ENCODE assay signal across 8 mouse cellular contexts in the genomic region with DNA sequence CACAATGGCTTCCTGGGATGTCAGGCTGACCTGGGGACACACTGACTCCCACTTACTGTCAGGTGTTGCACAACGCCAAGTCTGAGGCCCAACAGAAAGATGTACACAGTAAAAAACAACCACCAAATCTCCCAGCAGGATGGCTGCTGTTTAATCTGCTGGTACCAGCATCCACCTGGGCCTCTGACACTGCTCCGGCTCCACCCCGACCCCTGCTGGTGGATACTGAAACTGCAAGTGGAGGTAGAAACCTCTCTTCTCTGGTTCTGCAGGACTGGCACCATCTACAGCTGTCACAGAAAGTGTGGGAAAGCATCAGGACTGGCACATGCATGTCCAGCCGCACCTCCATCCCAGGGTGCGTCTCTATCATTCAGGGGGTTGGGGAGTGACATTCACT. TPM values are rescaled to one million over a fixed set of nuclear protein-coding genes. Genes with fewer than 3 reads are reported as not detected.
DNase-seq lines count a peak whose midpoint lies in the region; ATAC-seq lines count a peak whose summit lies in the region.

No protein-coding gene starts in this region.

- no peaks in the 10 kb centered on the region for H3K27me3 ChIP-seq in kidney, embryonic 15.5 days
- no peaks in the 10 kb centered on the region for H3K27me3 ChIP-seq in intestine, embryonic 15.5 days (replicated peaks)
- no peaks in the 10 kb centered on the region for H3K27me3 ChIP-seq in limb, embryonic 10.5 days (ENCODE audit: low read depth, poor library complexity, severe bottlenecking)

- H3K36me3 ChIP-seq in kidney, embryonic 15.5 days = peaks cover 15% of the 10 kb centered on the region
- H3K36me3 ChIP-seq in intestine, embryonic 15.5 days = no peaks in the 10 kb centered on the region
- no peaks in the 10 kb centered on the region; the same call in 1 of the 2 replicates for H3K36me3 ChIP-seq in limb, embryonic 10.5 days

- H3K4me2 ChIP-seq in kidney, embryonic 15.5 days = no peak overlapping the region
- H3K4me2 ChIP-seq in intestine, embryonic 15.5 days (replicated peaks) = no peak overlapping the region

- H3K27ac ChIP-seq in kidney, embryonic 15.5 days = no peak overlapping the region
- H3K27ac ChIP-seq in intestine, embryonic 15.5 days = no peak overlapping the region
- H3K27ac ChIP-seq in limb, embryonic 10.5 days = no peak overlapping the region

- no peak for ATAC-seq in kidney, embryonic 15.5 days (replicated peaks; ENCODE audit: low FRiP score)
- peak; percentile 45; the same call in 1 of the 2 replicates for ATAC-seq in intestine, embryonic 15.5 days

- H3K9ac ChIP-seq in kidney, embryonic 15.5 days = no peak overlapping the region
- H3K9ac ChIP-seq in intestine, embryonic 15.5 days = no peak overlapping the region

- 8% methylated on average over 5 of the region's 5 CpGs for whole genome bisulfite sequencing in kidney, embryonic 15.5 days
- 17% methylated on average over 5 of the region's 5 CpGs for WGBS in intestine, embryonic 15.5 days
- 17% methylated on average over 5 of the region's 5 CpGs for WGBS in limb, embryonic 10.5 days

- H3K4me3 ChIP-seq in kidney, embryonic 15.5 days (replicated peaks) = no peak overlapping the region
- no peak overlapping the region for H3K4me3 ChIP-seq in intestine, embryonic 15.5 days (replicated peaks)
- H3K4me3 ChIP-seq in limb, embryonic 10.5 days = no peak overlapping the region

- no peaks in the 10 kb centered on the region for H3K4me1 ChIP-seq in kidney, embryonic 15.5 days
- no peaks in the 10 kb centered on the region for H3K4me1 ChIP-seq in intestine, embryonic 15.5 days (replicated peaks)
- peaks cover 3% of the 10 kb centered on the region; the same call in 1 of the 2 replicates for H3K4me1 ChIP-seq in limb, embryonic 10.5 days

- peak; percentile 54 for DNase-seq in kidney, adult 11 months
- DNase-seq in cerebellum, adult 8-10 months = peak; percentile 84
- peak; percentile 46 to 91 for DNase-seq in frontal cortex, adult 2 months (ENCODE audit: extremely low spot score in 1 of 2, low spot score in 1 of 2)
- DNase-seq in limb, embryonic 10.5 days (ENCODE audit: low spot score) = peak; percentile 87
- DNase-seq in monocyte, adult 2 months (ENCODE audit: low read depth in 1 of 2, low spot score in 2 of 2) = peak; percentile 42 to 72
- peak; percentile 87 to 93 for DNase-seq in spleen, postnatal 10 days (ENCODE audit: low spot score in 2 of 2)

- no peaks in the 10 kb centered on the region for H3K9me3 ChIP-seq in kidney, embryonic 15.5 days (replicated peaks)
- H3K9me3 ChIP-seq in intestine, embryonic 15.5 days = no peaks in the 10 kb centered on the region
- H3K9me3 ChIP-seq in limb, embryonic 10.5 days (replicated peaks) = no peaks in the 10 kb centered on the region

RNA-seq across cellular contexts. Expression of gene Cstb, which starts 12.6 kb away (rescaled TPM):
- 182 and 209 TPM in 2 replicates for polyA plus RNA-seq in kidney, embryonic 15.5 days (2015; fragmentation: Nextera tagmentation; extraction: Ambion mirVana)
- 69.5 and 75.2 TPM in 2 replicates for polyA plus RNA-seq in frontal cortex, adult 2 months (2012; rRNA removed)
- 270 and 290 TPM in 2 replicates for polyA plus RNA-seq in intestine, embryonic 15.5 days (2015; fragmentation: Nextera tagmentation; extraction: Ambion mirVana)
- 148 and 152 TPM in 2 replicates for polyA plus RNA-seq in limb, embryonic 10.5 days (2016; fragmentation: Nextera tagmentation; extraction: Ambion mirVana)

RNA-seq across cellular contexts. Expression of gene Rrp1, which starts 25.3 kb away (rescaled TPM):
- 287 and 316 TPM in 2 replicates for polyA plus RNA-seq in kidney, embryonic 15.5 days (2015; fragmentation: Nextera tagmentation; extraction: Ambion mirVana)
- 699 and 728 TPM in 2 replicates for polyA plus RNA-seq in frontal cortex, adult 2 months (2012; rRNA removed)
- polyA plus RNA-seq in intestine, embryonic 15.5 days (2015; fragmentation: Nextera tagmentation; extraction: Ambion mirVana) = 268 and 277 TPM in 2 replicates
- 355 and 359 TPM in 2 replicates for polyA plus RNA-seq in limb, embryonic 10.5 days (2016; fragmentation: Nextera tagmentation; extraction: Ambion mirVana)

RNA-seq across cellular contexts. Expression of gene Pdxk, which starts 26.7 kb away (rescaled TPM):
- polyA plus RNA-seq in kidney, embryonic 15.5 days (2015; fragmentation: Nextera tagmentation; extraction: Ambion mirVana) = 17.2 and 20.4 TPM in 2 replicates
- 80.2 and 80.9 TPM in 2 replicates for polyA plus RNA-seq in frontal cortex, adult 2 months (2012; rRNA removed)
- polyA plus RNA-seq in intestine, embryonic 15.5 days (2015; fragmentation: Nextera tagmentation; extraction: Ambion mirVana) = 23.4 and 26.7 TPM in 2 replicates
- 11.7 and 11.8 TPM in 2 replicates for polyA plus RNA-seq in limb, embryonic 10.5 days (2016; fragmentation: Nextera tagmentation; extraction: Ambion mirVana)
